Mouse (Mus musculus) limb, embryonic 12.5 days (tissue): ENCODE results near the gene Calhm3. TPM values are rescaled to one million over a fixed set of nuclear protein-coding genes. Genes with fewer than 3 reads are reported as not detected.
A peak's percentile ranks its signal among the peaks of the same experiment; 100 is the strongest.
"Not testable (repeated sequence)": the region's sequence is repeated elsewhere in the genome, so short reads cannot be mapped to it uniquely, and the experiment has no call there.

ENCODE experiments used
- ATAC-seq: fragments of 200-750 bp; cut with Nextera tagmentation; 2 replicates; pipeline ENCODE4 v1.8.0; 2017; ENCODE audit warnings: low read depth, moderate TSS enrichment; ENCODE audit not compliant: insufficient number of reproducible peaks, insufficient read depth, low FRiP score, low TSS enrichment
- H3K27ac ChIP-seq: fragments of 300-500 bp; sonication (generic); 2 replicates; pipeline ENCODE4 v1.5.1; 2016; ENCODE audit warnings: mild to moderate bottlenecking, moderate library complexity
- H3K27me3 ChIP-seq: fragments of 300-500 bp; sonication (generic); 2 replicates; pipeline ENCODE4 v1.6.1; 2016; ENCODE audit warnings: mild to moderate bottlenecking, moderate library complexity
- H3K36me3 ChIP-seq: fragments of 300-500 bp; sonication (generic); 2 replicates; pipeline ENCODE4 v1.6.1; 2016; ENCODE audit warnings: mild to moderate bottlenecking, moderate library complexity
- H3K4me1 ChIP-seq: fragments of 300-500 bp; sonication (generic); replicated peaks from 2 replicates; pipeline ENCODE4 v1.6.1; 2016
- H3K4me2 ChIP-seq: fragments of 300-500 bp; sonication (generic); 2 replicates; pipeline ENCODE4 v1.6.1; 2016; ENCODE audit warnings: mild to moderate bottlenecking, moderate library complexity
- H3K4me3 ChIP-seq: fragments of 300-500 bp; sonication (generic); replicated peaks from 2 replicates; pipeline ENCODE4 v1.5.1; 2016; ENCODE audit warnings: mild to moderate bottlenecking
- H3K9ac ChIP-seq: fragments of 300-500 bp; sonication (generic); replicated peaks from 2 replicates; pipeline ENCODE4 v1.6.1; 2016; ENCODE audit warnings: mild to moderate bottlenecking, moderate library complexity
- H3K9me3 ChIP-seq: fragments of 300-500 bp; sonication (generic); 2 replicates; pipeline ENCODE4 v1.6.1; 2016; ENCODE audit warnings: mild to moderate bottlenecking, moderate library complexity
- WGBS: fragments of 180-500 bp; shearing (Covaris S2); methylation state at CpG from one replicate; pipeline ENCODE4 v1.1.7; 2016; 5-methylcytosine and 5-hydroxymethylcytosine counted together
- polyA plus RNA-seq: library from polyadenylated mRNA; unstranded; fragments of >200 nt; fragmentation: Nextera tagmentation; extraction: Ambion mirVana; gene quantifications from 2 replicates; pipeline ENCODE4 v1.2.1, GENCODE M21; 2016

The Calhm3 gene
- polyA plus RNA-seq, 1 experiment from 2014 or later, result not detected

GRCm38 (mm10) chr19:47139611-47140010 is 18.0 kb downstream of the Calhm3 start:
- 22% methylated on average over 7 of the region's 7 CpGs for WGBS

GRCm38 (mm10) chr19:47137771-47138421 is 19.7 kb downstream of the Calhm3 start, which contains the start of gene Calhm2:
Gene Calhm2 (minus strand): TSS chr19:47138294.
- peak within 1 kb of the TSS; percentile 73 for H3K9ac ChIP-seq
- peak within 1 kb of the TSS; percentile 85 for H3K27ac ChIP-seq
- no peaks in the 10 kb centered on the region for H3K9me3 ChIP-seq
- peak within 1 kb of the TSS; percentile 75 for H3K4me2 ChIP-seq
- H3K4me3 ChIP-seq, result peak within 1 kb of the TSS; percentile 41
- 6% methylated on average over 28 of the region's 28 CpGs for WGBS
- peaks cover 24% of the 10 kb centered on the region for H3K36me3 ChIP-seq
- H3K4me1 ChIP-seq, result peaks cover 38% of the 10 kb centered on the region
- H3K27me3 ChIP-seq, result peaks cover 8% of the 10 kb centered on the region; the same call in 1 of the 2 replicates
- ATAC-seq, result peak; percentile 30; the same call in 1 of the 2 replicates

More at GRCm38 (mm10) chr19:47139611-47140010, 18.0 kb downstream of the Calhm3 start:
- peaks cover 15% of the 10 kb centered on the region; the same call in 1 of the 2 replicates for H3K27me3 ChIP-seq
- not testable (repeated sequence) for H3K27ac ChIP-seq, H3K9me3 ChIP-seq, H3K4me2 ChIP-seq, H3K9ac ChIP-seq, ATAC-seq, H3K4me3 ChIP-seq
- H3K4me1 ChIP-seq, result peaks cover 38% of the 10 kb centered on the region
- H3K36me3 ChIP-seq, result peaks cover 11% of the 10 kb centered on the region; the same call in 1 of the 2 replicates

GRCm38 (mm10) chr19:47137051-47137581 is 20.4 kb downstream of the Calhm3 start:
- no peak; the same call in 1 of the 2 replicates for ATAC-seq

GRCm38 (mm10) chr19:47136170-47136569 is 21.4 kb downstream of the Calhm3 start:
- Histone ChIP-seq H3K9me3 (no peaks in the 10 kb centered on the region), H3K4me1 (peaks cover 38% of the 10 kb centered on the region), H3K4me3 (no peak overlapping the region), H3K9ac (no peak overlapping the region), H3K36me3 (peaks cover 42% of the 10 kb centered on the region), H3K27me3 (0 out of 2 replicates have a peak, but pooled peaks cover 6% of the 10 kb centered on the region), H3K4me2 (no peak overlapping the region), H3K27ac (no peak overlapping the region)
- 82% methylated on average over 5 of the region's 5 CpGs for WGBS
- ATAC-seq, result no peak

More at GRCm38 (mm10) chr19:47137051-47137581, 20.4 kb downstream of the Calhm3 start:
- Histone ChIP-seq H3K36me3 (peaks cover 32% of the 10 kb centered on the region), H3K4me2 (peak overlapping the region; percentile 75), H3K27ac (peak overlapping the region; percentile 85; the same call in 1 of the 2 replicates), H3K4me3 (peak overlapping the region; percentile 41), H3K27me3 (0 out of 2 replicates have a peak, but pooled peaks cover 6% of the 10 kb centered on the region), H3K9me3 (no peaks in the 10 kb centered on the region), H3K9ac (peak overlapping the region; percentile 73), H3K4me1 (peaks cover 38% of the 10 kb centered on the region)
- 24% methylated on average over 6 of the region's 6 CpGs for WGBS

- no peaks in the 10 kb centered on the region for H3K9me3 ChIP-seq
- no peak overlapping the region for H3K4me3 ChIP-seq
- no peak overlapping the region for H3K9ac ChIP-seq
- no peak overlapping the region for H3K4me2 ChIP-seq
- 92% methylated on average over 17 of the region's 17 CpGs for WGBS
- no peak for ATAC-seq
- H3K27ac ChIP-seq, result no peak overlapping the region
- H3K4me1 ChIP-seq, result peaks cover 38% of the 10 kb centered on the region
- H3K36me3 ChIP-seq, result peaks cover 48% of the 10 kb centered on the region
- 0 out of 2 replicates have a peak, but pooled peaks cover 6% of the 10 kb centered on the region for H3K27me3 ChIP-seq
These were observed 22.0 kb downstream of the Calhm3 start for GRCm38 (mm10) chr19:47135568-47135967.

- H3K27me3 ChIP-seq, result no peaks in the 10 kb centered on the region
- peaks cover 72% of the 10 kb centered on the region for H3K36me3 ChIP-seq
- no peak overlapping the region for H3K4me2 ChIP-seq
- 86% methylated on average over 7 of the region's 7 CpGs for WGBS
- no peak overlapping the region for H3K27ac ChIP-seq
- H3K4me1 ChIP-seq, result peaks cover 22% of the 10 kb centered on the region
- H3K4me3 ChIP-seq, result no peak overlapping the region
- no peak for ATAC-seq
- H3K9ac ChIP-seq, result no peak overlapping the region
- H3K9me3 ChIP-seq, result no peaks in the 10 kb centered on the region
These were observed 24.4 kb downstream of the Calhm3 start for GRCm38 (mm10) chr19:47133161-47133560.

- H3K4me3 ChIP-seq, result no peak overlapping the region
- H3K4me2 ChIP-seq, result no peak overlapping the region
- peaks cover 97% of the 10 kb centered on the region for H3K36me3 ChIP-seq
- H3K27ac ChIP-seq, result no peak overlapping the region
- no peaks in the 10 kb centered on the region for H3K27me3 ChIP-seq
- H3K9ac ChIP-seq, result no peak overlapping the region
- no peaks in the 10 kb centered on the region for H3K4me1 ChIP-seq
- WGBS, result 95% methylated on average over 15 of the region's 15 CpGs
- H3K9me3 ChIP-seq, result no peaks in the 10 kb centered on the region
- ATAC-seq, result no peak
These were observed 26.9 kb downstream of the Calhm3 start for GRCm38 (mm10) chr19:47130551-47131125.

- H3K4me2 ChIP-seq, result no peak overlapping the region
- WGBS, result 90% methylated on average over 11 of the region's 11 CpGs
- H3K4me3 ChIP-seq, result no peak overlapping the region
- H3K4me1 ChIP-seq, result no peaks in the 10 kb centered on the region
- H3K36me3 ChIP-seq, result peaks cover 99% of the 10 kb centered on the region
- H3K27me3 ChIP-seq, result no peaks in the 10 kb centered on the region
- no peak for ATAC-seq
- no peaks in the 10 kb centered on the region for H3K9me3 ChIP-seq
- no peak overlapping the region for H3K27ac ChIP-seq
- no peak overlapping the region for H3K9ac ChIP-seq
These were observed 28.7 kb downstream of the Calhm3 start for GRCm38 (mm10) chr19:47128835-47129234.

- Histone ChIP-seq H3K36me3 (peaks cover 95% of the 10 kb centered on the region), H3K27me3 (no peaks in the 10 kb centered on the region), H3K9me3 (no peaks in the 10 kb centered on the region), H3K4me2 (no peak overlapping the region), H3K4me1 (no peaks in the 10 kb centered on the region), H3K4me3 (no peak overlapping the region), H3K27ac (no peak overlapping the region), H3K9ac (no peak overlapping the region)
- 97% methylated on average over 10 of the region's 10 CpGs for WGBS
- ATAC-seq, result no peak
These were observed 29.4 kb downstream of the Calhm3 start for GRCm38 (mm10) chr19:47128164-47128563.

GRCm38 (mm10) chr19:47122802-47123201 is 34.8 kb downstream of the Calhm3 start:
- 28% methylated on average over 2 of the region's 2 CpGs for WGBS
- no peak for ATAC-seq
- no peaks in the 10 kb centered on the region for H3K27me3 ChIP-seq
- H3K4me1 ChIP-seq, result no peaks in the 10 kb centered on the region
- no peak overlapping the region for H3K27ac ChIP-seq
- peaks cover 82% of the 10 kb centered on the region for H3K36me3 ChIP-seq
- no peak overlapping the region for H3K4me3 ChIP-seq
- no peak overlapping the region for H3K4me2 ChIP-seq
- H3K9me3 ChIP-seq, result no peaks in the 10 kb centered on the region
- no peak overlapping the region for H3K9ac ChIP-seq

- H3K9ac ChIP-seq, result no peak overlapping the region
- peaks cover 82% of the 10 kb centered on the region for H3K36me3 ChIP-seq
- no peak overlapping the region for H3K4me3 ChIP-seq
- no peak overlapping the region for H3K27ac ChIP-seq
- no peak overlapping the region for H3K4me2 ChIP-seq
- no peaks in the 10 kb centered on the region for H3K4me1 ChIP-seq
- 49% methylated on average over 4 of the region's 4 CpGs for WGBS
- H3K9me3 ChIP-seq, result no peaks in the 10 kb centered on the region
- H3K27me3 ChIP-seq, result no peaks in the 10 kb centered on the region
- ATAC-seq, result no peak
These were observed 36.5 kb downstream of the Calhm3 start for GRCm38 (mm10) chr19:47121054-47121453.
